Mouse (Mus musculus) testis, adult 2 months (tissue): ENCODE data around the gene Fcer1a.

Experiments
- CTCF ChIP-seq: fragments of 200-500 bp; IDR thresholded peaks from 2 replicates; pipeline ENCODE4 v1.5.1; 2012; ENCODE audit warnings: low read depth, mild to moderate bottlenecking, inconsistent platforms, low read length, moderate library complexity; ENCODE audit not compliant: control insufficient read depth, insufficient read depth, insufficient replicate concordance
- POLR2A ChIP-seq: fragments of 200-500 bp; IDR thresholded peaks from 2 replicates; pipeline ENCODE4 v1.6.1; 2012; ENCODE audit warnings: low read depth, mild to moderate bottlenecking, inconsistent platforms, low read length, moderate library complexity; ENCODE audit not compliant: control insufficient read depth

GRCm38 (mm10) chr1:173190540-173190939 is 36.5 kb downstream of the Fcer1a start, which contains the start of gene Olfr1406:
- TF ChIP-seq CTCF (no peak), POLR2A (no peak)
